Mouse (Mus musculus): ENCODE results near the gene Rapgef5. TPM values are rescaled to one million over a fixed set of nuclear protein-coding genes. Genes with fewer than 3 reads are reported as not detected.
A peak's percentile ranks its signal among the peaks of the same experiment; 100 is the strongest.

Rapgef5 gene
- polyA plus RNA-seq, 1 experiment: 50.9 TPM

GRCm38 (mm10) chr12:117751520-117752383, 235.5 kb downstream of the Rapgef5 start:
- no peak for TF ChIP-seq CTCF (IDR thresholded peaks at IDR 0.05; ENCODE audit: borderline replicate concordance, extremely low read depth, insufficient read depth, insufficient read length)
- no peak for TF ChIP-seq POLR2A (IDR thresholded peaks at IDR 0.05; ENCODE audit: borderline replicate concordance, extremely low read depth, insufficient read depth, insufficient read length, poor library complexity, severe bottlenecking)
- DNase-seq (ENCODE audit: low read depth): peak; percentile 87

DNA sequence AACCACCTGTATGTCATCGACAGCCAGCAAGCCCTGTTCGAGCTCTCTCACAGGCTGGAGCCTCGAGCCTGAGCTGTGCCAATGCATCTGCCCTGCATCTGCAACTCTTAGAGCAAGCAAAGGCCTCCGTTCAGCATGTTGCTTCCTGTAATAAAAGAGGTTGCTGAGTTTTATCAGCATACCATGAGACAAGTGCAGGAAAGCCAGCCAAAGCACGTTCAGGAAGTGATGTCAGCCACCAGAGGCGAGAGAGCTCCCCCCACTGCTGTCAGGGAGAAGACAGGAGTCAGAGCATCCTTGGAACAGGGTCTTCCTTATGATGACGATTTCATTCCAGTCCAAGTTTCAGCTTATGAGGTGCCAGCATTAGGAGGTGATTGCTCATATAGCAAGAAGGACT, 239.7 kb downstream of the Rapgef5 start:
- DNase-seq (ENCODE audit: low read depth): no peak
- TF ChIP-seq POLR2A (IDR thresholded peaks at IDR 0.05; ENCODE audit: borderline replicate concordance, extremely low read depth, insufficient read depth, insufficient read length, poor library complexity, severe bottlenecking) (no peak), CTCF (IDR thresholded peaks at IDR 0.05; ENCODE audit: borderline replicate concordance, extremely low read depth, insufficient read depth, insufficient read length) (no peak)

GRCm38 (mm10) chr12:117760373-117760772, 244.1 kb downstream of the Rapgef5 start:
- DNase-seq (ENCODE audit: low read depth): no peak
- no peak for TF ChIP-seq POLR2A (IDR thresholded peaks at IDR 0.05; ENCODE audit: borderline replicate concordance, extremely low read depth, insufficient read depth, insufficient read length, poor library complexity, severe bottlenecking)
- TF ChIP-seq CTCF (IDR thresholded peaks at IDR 0.05; ENCODE audit: borderline replicate concordance, extremely low read depth, insufficient read depth, insufficient read length): no peak

GRCm38 (mm10) chr12:117760846-117761245, 244.6 kb downstream of the Rapgef5 start:
- DNase-seq (ENCODE audit: low read depth): no peak
- TF ChIP-seq CTCF (IDR thresholded peaks at IDR 0.05; ENCODE audit: borderline replicate concordance, extremely low read depth, insufficient read depth, insufficient read length) (no peak), POLR2A (IDR thresholded peaks at IDR 0.05; ENCODE audit: borderline replicate concordance, extremely low read depth, insufficient read depth, insufficient read length, poor library complexity, severe bottlenecking) (no peak)

DNA sequence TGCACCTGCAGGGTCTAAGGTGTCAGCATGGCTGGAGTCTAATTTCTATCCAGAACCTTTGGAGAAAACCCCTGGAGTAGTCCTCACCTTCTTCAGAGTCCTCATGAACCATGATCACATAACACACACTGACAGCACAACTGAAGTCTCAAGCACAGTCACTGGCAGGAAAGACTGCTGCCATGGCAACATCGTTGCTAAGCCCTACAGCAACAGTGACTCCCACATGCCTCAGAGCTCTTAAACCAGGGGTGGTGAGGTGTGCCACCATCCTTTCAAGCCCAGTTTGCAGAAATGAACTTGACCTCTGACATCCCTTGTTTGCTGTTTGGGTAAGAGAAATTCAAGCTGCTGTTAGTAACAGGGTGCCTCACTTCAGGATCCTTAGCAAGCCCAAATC, 245.4 kb downstream of the Rapgef5 start:
- no peak for TF ChIP-seq POLR2A (IDR thresholded peaks at IDR 0.05; ENCODE audit: borderline replicate concordance, extremely low read depth, insufficient read depth, insufficient read length, poor library complexity, severe bottlenecking)
- TF ChIP-seq CTCF (IDR thresholded peaks at IDR 0.05; ENCODE audit: borderline replicate concordance, extremely low read depth, insufficient read depth, insufficient read length): no peak
- DNase-seq (ENCODE audit: low read depth): peak; percentile 79

DNA sequence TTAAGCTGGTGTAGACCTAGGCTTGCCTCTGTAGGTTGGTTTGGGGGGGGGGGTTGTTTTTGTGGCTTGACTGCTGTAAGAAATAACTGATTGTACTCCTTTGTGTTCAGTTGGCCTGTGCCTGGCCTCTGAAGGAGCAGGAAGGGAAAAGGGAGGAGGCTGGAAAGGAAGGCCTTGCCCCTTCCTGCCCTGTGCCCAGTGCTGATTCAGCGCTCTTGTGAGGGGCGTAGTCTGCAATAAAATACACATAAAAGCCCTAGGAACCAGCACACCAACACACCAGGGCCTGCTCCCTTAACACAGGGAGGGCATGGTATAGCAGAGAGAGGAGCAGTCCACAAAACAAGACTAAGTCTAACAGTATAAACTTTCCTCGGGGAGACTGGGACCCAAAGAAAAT, 247.0 kb downstream of the Rapgef5 start:
- DNase-seq (ENCODE audit: low read depth): no peak
- TF ChIP-seq CTCF (IDR thresholded peaks at IDR 0.05; ENCODE audit: borderline replicate concordance, extremely low read depth, insufficient read depth, insufficient read length) (no peak), POLR2A (IDR thresholded peaks at IDR 0.05; ENCODE audit: borderline replicate concordance, extremely low read depth, insufficient read depth, insufficient read length, poor library complexity, severe bottlenecking) (no peak)

GRCm38 (mm10) chr12:117764839-117765238, 248.6 kb downstream of the Rapgef5 start:
- TF ChIP-seq POLR2A (IDR thresholded peaks at IDR 0.05; ENCODE audit: borderline replicate concordance, extremely low read depth, insufficient read depth, insufficient read length, poor library complexity, severe bottlenecking): no peak
- TF ChIP-seq CTCF (IDR thresholded peaks at IDR 0.05; ENCODE audit: borderline replicate concordance, extremely low read depth, insufficient read depth, insufficient read length): peak; percentile 86; the same call in 1 of the 2 replicates
- DNase-seq (ENCODE audit: low read depth): peak; percentile 95

DNA sequence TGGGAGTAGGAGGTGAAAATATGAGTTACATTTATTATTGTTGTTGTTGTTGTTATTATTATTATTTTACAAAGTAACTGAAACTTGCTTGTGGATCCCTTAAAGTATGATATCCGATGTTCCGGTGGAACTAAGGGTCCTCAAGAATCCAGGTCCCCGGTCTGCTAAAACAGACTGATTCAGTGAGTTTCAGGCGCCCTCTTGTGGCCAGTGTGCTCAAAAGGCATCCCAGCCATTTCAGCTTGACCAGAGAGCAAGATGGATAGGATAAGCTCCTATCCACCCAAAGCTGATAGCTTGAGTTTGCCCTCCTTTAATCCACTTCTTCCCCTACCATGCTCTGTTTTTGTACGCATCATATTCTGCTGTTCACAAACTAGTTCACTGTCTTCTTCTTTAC, 252.8 kb downstream of the Rapgef5 start:
- DNase-seq (ENCODE audit: low read depth): peak; percentile 90
- TF ChIP-seq POLR2A (IDR thresholded peaks at IDR 0.05; ENCODE audit: borderline replicate concordance, extremely low read depth, insufficient read depth, insufficient read length, poor library complexity, severe bottlenecking): no peak
- peak; percentile 92 for TF ChIP-seq CTCF (IDR thresholded peaks at IDR 0.05; ENCODE audit: borderline replicate concordance, extremely low read depth, insufficient read depth, insufficient read length)

DNA sequence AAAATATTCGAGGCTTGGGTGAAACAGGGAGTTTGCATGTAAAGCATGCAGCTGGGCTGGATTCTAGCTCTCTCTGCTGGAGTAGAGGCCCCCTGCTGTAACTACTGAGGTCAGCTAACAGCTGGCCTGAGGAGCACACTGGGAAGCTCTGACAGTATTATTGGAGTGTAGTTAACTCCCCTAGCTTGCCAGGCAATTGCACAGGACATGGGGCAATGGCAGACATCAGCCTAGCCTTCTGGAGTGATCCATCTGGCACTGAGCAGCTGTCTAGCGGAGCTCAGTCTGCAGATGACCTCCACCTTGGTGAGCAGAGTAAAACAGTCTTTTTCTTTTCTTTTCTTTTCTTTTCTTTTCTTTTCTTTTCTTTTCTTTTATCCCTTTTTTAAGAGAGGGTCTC, 253.9 kb downstream of the Rapgef5 start:
- DNase-seq (ENCODE audit: low read depth): peak; percentile 22
- no peak for TF ChIP-seq POLR2A (IDR thresholded peaks at IDR 0.05; ENCODE audit: borderline replicate concordance, extremely low read depth, insufficient read depth, insufficient read length, poor library complexity, severe bottlenecking)
- TF ChIP-seq CTCF (IDR thresholded peaks at IDR 0.05; ENCODE audit: borderline replicate concordance, extremely low read depth, insufficient read depth, insufficient read length): no peak

DNA sequence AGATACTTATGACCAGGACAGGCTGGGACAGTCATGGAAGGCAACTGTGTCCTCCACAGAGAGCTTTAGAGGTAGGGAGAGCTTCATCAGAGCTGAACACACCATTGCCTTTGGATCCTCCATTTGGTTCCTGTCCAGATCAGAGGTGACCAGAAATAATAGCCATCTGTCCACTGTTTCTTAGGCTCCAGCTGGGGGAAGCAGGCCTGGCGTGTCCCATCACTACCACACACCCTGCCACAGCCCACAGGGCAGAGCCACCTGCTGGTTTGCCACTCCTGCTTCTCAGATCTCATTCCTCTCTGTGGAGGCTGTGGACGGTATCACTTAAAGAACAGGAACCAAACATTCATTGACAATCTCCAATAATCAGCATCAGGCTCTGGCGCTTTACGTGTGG, 254.9 kb downstream of the Rapgef5 start:
- TF ChIP-seq POLR2A (IDR thresholded peaks at IDR 0.05; ENCODE audit: borderline replicate concordance, extremely low read depth, insufficient read depth, insufficient read length, poor library complexity, severe bottlenecking) (no peak), CTCF (IDR thresholded peaks at IDR 0.05; ENCODE audit: borderline replicate concordance, extremely low read depth, insufficient read depth, insufficient read length) (no peak)
- no peak for DNase-seq (ENCODE audit: low read depth)

DNA sequence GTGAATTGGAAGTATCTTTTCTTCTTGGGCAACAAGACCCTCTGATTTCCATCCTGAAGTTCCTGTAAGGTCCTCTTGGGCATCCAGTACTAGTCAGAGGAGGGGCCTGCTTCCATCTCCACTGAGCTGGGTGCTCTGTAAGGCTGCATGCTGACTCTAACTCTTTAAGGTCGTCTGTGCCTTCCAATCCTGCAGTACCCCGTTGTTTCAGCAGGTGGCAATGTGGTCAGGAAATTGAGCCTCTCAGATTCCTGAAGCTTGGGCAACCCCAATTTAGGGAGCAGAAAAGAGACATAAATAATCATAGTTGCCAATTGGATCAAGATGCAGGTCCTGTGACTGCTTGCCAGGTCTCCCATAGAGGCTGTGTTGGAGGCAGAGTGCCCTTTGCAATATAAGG, 256.4 kb downstream of the Rapgef5 start:
- peak; percentile 82 for DNase-seq (ENCODE audit: low read depth)
- TF ChIP-seq POLR2A (IDR thresholded peaks at IDR 0.05; ENCODE audit: borderline replicate concordance, extremely low read depth, insufficient read depth, insufficient read length, poor library complexity, severe bottlenecking): no peak
- TF ChIP-seq CTCF (IDR thresholded peaks at IDR 0.05; ENCODE audit: borderline replicate concordance, extremely low read depth, insufficient read depth, insufficient read length): peak; percentile 79; the same call in 1 of the 2 replicates

DNA sequence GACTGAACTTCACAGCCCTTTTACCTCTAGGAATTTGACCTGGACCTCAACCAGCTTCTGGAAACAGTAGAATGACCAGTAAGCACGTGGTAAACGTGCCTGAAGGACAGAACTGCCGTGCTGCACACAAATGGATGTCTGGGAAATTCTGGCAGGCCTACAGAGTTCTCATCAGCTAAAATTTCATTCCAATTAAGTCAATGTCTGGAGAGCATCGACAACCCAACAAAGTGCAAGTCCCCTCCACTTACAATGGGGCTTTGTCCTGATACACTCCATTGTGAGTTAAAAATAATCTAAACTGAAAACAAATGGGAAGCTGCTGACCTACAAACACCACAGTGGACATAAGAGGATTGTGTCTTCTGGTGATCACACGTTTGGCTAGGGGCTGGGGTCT, 260.6 kb downstream of the Rapgef5 start:
- no peak for DNase-seq (ENCODE audit: low read depth)
- no peak for TF ChIP-seq POLR2A (IDR thresholded peaks at IDR 0.05; ENCODE audit: borderline replicate concordance, extremely low read depth, insufficient read depth, insufficient read length, poor library complexity, severe bottlenecking)
- no peak for TF ChIP-seq CTCF (IDR thresholded peaks at IDR 0.05; ENCODE audit: borderline replicate concordance, extremely low read depth, insufficient read depth, insufficient read length)

Measured in brain, embryonic 14.5 days (tissue).